Mouse (Mus musculus) c-Kit-positive CD71-negative TER-119-negative erythroid progenitor cells, embryonic 14.5 days (primary cell): ENCODE data around the gene Ccl17.
"Not testable (repeated sequence)": the region's sequence is repeated elsewhere in the genome, so short reads cannot be mapped to it uniquely, and the experiment has no call there.

Experiments
- DNase-seq: peaks from one replicate; pipeline ENCODE4 v3.0.0-alpha.2; 2013; ENCODE audit warnings: low read depth

The Ccl17 gene

DNA sequence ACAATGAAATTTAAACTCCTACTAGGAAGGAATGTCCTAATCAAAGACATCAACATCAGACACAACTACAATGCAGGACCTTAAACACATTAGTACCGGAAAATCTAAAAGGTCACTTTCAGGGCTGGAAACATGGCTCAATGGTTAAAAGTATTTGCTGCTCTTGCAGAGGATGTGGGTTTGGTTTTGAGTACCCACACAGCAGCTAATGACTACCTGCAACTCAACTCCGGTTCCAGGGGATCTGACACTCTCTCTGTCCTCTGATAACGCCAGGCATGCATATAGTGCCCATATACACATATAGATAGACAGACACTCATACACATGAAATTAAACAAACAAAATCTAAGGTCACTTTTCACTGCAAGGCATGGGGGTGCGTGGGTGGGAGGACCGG is 16.0 kb downstream of the Ccl17 start:
- no peak for DNase-seq

DNA sequence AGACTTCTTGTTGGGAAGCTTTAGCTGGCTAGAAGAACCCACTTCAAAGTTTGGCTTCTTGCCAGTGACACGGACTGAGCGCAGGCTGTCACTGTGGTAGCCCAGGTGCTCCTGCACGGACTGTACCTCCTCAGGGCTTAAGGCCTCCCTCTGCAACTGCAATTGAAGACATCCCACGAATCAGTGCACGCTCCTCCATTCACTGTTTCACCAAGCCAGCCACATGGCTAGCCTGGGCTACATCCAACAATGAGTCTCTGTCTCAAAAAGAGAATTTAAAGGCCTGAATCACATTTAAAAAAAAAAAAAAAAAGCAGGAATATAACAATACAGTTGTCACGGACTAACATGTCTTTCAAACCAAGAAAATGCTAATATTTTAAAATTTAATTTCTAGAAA is 18.0 kb downstream of the Ccl17 start:
- DNase-seq, result no peak

DNA sequence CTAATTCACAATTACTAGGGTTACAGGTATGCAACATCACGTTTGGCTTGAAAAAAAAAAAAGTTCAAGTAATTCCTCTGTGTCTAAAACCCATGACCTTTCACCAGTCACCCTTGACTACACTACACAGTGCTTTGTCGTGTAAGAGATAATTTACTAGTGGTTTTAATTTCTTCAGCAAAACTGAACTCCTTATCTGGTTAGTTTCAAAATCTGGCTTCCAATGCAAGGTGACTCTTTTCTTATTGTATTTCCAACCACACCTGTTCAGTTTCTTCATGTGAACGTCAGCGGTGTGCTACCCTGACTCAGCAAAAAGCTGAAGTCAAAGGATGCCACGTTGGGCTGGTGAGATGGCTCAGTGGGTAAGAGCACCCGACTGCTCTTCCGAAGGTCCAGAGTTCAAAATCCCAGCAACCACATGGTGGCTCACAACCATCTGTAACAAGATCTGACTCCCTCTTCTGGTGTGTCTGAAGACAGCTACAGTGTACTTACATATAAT is 23.7 kb downstream of the Ccl17 start:
- DNase-seq, result not testable (repeated sequence)

DNA sequence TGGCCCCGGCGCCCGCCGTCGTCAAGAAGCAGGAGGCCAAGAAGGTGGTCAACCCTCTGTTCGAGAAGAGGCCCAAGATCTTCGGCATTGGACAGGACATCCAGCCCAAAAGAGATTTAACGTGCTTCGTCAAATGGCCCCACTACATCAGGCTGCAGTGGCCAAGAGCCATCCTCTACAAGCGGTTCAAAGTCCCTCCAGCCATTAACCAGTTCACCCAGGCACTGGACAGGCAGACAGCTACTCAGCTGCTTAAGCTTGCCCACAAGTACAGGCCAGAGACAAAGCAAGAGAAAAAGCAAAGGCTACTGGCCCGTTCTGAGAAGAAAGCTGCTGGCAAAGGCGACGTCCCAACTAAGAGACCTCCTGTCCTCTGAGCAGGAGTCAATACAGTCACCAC is 25.5 kb downstream of the Ccl17 start:
- DNase-seq, result not testable (repeated sequence)

DNA sequence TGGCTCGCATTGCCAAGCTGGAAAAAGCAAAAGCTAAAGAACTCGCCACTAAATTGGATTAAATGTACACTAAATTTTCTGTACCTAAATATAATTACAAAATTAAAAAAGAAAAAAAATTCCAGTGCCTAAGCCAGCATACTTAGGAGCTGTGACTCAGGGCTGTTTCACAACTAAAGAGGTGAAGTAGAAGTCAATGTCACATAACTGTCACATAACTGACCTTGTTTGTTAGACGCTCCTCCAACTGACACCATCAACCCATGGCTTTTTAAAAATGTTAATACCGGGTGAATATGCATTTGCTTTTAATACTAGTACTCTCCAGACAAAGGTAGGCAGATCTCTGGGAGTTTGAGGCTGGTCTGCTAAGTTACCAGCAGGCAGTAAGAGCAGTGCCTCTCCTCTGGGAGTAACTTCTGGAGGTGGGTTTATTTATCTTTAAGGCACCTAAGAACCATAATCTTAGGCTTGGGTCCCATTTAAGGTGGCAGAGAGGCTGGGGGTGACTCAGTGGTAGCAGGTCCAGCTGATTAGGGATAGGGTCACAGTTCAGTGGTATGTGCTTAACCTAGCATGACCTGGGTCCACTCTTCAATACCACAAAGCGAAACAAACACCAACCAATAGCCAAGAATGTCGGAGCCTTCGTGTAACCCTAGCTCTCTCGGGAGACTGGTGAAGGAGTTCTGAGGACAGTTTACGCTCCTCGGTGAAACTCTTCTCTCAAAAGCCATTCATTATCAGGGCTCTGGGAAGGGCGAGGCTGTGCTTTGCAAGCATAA is 26.4 kb downstream of the Ccl17 start:
- no peak for DNase-seq

DNA sequence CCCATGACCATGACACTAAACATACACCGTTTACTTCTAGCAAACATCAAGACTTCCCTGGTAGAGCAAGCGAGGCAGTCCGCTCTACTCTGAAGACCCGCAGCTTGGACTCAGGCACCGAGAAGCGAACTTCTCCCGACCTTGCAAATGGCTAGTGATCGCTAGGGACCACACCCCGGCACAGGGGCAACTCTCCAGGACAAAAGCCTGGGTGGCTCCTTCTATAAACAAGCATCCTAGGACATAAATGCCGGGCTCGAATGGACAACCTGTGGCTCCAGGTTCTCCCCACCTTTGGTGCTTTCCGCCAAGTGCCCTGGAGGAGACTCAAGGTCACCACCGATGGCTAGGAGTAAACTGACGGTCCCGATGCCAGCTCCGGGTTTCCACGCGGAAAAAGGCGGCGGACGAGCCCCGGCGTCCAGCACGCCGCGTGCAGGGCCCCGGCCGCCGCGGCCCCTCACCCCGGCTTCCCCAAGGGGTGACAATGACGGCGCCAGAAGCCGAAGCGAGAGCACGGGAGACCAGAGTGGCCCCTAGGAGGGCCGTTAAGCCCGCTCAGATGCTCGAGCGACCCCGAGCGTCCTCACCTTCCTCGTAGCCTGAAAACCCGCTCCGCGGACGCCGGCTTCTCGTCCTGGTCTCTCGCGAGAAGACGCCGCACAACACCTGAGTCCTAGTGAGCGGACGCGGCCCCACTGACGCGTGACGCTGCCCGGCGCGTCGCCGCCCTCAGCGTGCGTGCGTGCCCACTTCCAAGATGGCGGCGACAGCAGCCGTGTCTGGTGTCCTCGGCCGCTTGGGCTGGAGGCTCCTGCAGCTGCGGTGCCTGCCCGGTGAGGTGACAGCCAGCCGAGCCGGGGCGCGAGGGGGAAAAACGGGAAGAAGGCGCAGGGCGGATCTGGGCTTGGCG is 27.7 kb downstream of the Ccl17 start, which contains the start of the genes Coq9 and Ciapin1:
TSS of gene Coq9 (plus strand) at position 660 of the 913 bp plus-strand sequence.
TSS of gene Ciapin1 (minus strand) at position 697 of the 913 bp plus-strand sequence.
- DNase-seq, result peak; percentile 95

DNA sequence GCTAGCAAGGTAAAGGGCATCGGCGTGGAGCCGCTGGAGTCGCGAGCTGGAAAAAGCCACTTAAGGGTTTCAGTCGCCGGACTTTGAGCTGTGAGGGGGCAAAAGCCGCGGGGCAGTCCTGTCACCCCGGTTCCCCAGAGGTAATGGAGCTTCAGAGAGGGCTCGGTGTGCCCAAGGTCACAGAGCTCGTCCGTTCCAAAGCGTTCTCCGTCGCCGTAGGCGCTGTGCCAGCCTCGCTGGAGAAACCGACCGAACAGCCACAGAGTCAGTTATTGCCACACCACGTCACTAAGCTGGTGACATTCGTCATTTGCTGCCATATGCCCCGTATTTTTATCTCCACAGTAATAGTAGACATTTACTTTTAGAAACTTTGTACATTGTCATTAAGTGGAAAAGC is 28.3 kb downstream of the Ccl17 start:
- peak; percentile 34 for DNase-seq

DNA sequence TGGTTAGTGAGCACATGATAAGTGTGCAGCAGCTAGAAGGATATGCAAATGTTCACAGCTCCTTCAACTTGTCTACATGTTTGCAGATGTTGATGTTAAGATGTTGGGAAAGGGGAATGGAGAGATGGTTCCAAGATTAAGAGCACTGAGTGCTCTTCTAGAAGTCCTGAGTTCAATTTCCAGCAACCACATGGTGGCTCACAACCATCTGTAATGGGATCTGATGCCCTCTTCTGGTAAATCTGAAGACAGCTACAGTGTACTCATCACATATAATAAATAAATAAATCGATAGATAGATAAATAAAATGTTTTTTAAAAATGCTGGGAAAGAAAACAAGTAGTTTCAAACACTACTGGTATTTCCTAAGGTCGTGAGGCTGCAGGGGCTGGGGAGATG is 30.9 kb downstream of the Ccl17 start:
- DNase-seq, result no peak

DNA sequence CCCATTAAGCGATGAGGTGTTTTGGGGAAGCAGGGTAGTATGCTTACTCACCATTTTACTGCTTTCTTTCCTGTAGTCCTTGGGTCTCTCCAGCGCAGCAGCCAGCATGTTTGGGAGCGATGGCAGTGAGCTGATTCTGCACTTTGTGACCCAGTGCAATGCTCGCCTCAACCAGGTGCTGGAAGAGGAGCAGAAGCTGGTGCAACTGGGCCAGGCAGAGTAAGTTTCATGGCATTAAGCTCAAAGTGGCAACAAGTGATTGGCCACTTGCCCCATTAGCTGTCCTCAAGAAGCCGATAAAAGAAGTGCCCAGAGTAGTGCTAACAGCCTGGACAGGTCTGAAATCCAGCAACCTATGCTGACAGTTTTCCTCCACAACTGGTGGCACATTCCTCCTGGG is 39.8 kb downstream of the Ccl17 start:
- DNase-seq, result no peak

DNA sequence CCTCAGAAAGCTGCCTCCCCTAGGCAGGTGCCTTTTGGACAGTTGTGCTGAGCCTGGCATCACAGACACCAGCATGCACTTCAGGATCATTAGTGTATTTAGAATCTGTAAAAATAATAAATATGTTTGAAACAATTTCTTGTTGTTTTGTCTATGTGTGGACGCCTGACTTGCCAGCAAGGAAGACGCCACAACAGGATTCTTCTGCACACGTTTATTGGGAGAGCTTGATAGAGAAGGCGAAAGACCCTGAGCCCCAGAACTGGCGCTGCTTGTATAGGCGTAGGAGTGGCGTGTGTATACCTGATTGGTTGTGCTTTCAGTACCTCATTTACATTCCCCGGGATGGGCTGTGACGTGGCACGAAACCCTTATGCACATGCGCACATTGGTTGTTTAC is 44.5 kb downstream of the Ccl17 start:
- not testable (repeated sequence) for DNase-seq

DNA sequence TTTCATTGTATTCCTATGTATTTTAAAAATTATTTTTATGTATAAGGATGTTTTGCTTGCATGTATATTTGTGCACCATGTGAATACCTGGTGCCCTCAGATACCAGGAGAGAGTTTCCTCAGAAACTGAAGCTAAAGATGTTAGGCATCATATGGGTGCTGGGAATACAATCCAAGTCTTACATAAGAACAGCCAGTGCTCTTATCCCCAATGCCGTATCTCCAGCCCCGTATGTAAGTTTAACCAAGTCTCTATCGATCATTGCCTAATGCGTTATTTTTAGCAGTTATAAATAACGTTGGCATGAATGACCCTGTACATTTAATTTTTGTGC is 46.7 kb downstream of the Ccl17 start:
- no peak for DNase-seq

DNA sequence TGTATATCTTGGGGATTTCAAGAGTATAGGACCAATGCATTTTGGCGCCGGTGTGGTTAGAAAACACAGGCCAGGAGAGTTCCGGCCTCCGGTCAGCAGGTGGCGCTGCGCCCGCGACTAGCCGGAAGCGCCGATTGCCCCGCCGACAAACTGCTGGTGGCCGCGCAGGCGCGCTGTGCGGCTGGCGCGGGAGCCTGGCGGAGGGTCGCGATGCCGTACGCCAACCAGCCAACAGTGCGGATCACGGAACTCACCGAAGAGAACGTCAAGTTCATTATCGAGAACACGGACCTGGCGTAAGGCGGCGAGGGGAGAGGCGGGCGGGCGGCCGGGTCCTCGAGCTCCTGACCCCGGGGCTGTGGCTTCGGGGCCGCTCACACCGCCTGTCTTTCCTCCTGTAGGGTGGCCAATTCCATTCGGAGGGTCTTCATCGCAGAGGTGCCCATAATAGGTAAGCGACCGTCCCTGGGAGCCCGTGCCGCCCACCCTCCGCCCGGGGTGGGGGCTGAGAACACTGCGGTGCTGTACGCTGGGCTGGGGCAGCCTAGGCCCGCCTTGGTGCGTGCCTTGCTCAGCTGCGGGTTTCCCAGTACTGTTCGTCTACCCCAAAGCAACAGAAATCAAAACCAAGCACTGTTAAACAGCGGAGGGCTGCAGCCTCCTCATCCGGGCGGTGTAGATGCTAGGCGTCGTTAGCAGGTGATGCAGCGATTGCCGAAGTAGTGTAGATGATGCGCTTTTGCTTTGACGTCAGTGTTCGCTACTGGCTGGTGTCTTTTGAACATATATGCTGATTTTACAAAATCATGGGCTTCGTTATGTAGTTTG is 47.3 kb downstream of the Ccl17 start, which contains the start of gene Polr2c:
TSS of gene Polr2c (plus strand) at position 105 of the 828 bp plus-strand sequence.
- DNase-seq, result peak; percentile 77

DNA sequence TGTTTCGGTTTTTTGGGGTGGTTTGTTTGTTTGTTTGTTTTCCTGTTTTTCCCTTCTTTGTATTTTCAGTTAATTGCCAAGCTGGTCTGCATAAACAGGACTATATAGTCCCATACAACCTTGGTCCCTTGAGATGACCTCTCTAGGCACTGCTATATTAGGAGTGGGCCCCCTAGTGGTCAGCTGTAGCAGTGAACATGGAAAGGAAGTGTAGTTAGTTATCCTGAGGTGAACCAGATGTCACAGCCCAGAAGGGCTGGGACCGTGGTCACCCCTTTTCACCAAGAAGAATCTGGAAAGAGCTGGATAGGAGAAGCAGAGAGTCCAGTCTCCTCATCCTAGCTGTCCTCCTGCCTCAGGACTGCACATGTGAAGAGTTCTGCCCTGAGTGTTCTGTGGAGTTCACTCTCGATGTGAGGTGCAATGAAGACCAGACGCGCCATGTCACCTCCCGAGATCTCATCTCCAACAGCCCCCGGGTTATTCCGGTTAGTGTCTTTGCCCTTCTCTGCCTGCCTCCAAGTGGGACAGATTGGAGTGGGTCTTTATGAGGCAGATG is 51.2 kb downstream of the Ccl17 start:
- DNase-seq, result no peak
